Mouse (Mus musculus): ENCODE results near the gene Rapgef1.

Rapgef1 gene

GRCm38 (mm10) chr2:29675846-29676245 lies 56.3 kb downstream of the Rapgef1 start:
- peak; percentile 26 for DNase-seq

GRCm38 (mm10) chr2:29676513-29676912 lies 57.0 kb downstream of the Rapgef1 start:
- DNase-seq = no peak

- DNase-seq = no peak
Observed at GRCm38 (mm10) chr2:29677842-29678241, 58.3 kb downstream of the Rapgef1 start.

- DNase-seq = no peak
Observed at GRCm38 (mm10) chr2:29678524-29678923, 59.0 kb downstream of the Rapgef1 start.

- DNase-seq = no peak
Observed at GRCm38 (mm10) chr2:29679710-29680584, 60.4 kb downstream of the Rapgef1 start.

- no peak for DNase-seq
Observed at GRCm38 (mm10) chr2:29683261-29683999, 63.9 kb downstream of the Rapgef1 start.

- no peak for DNase-seq
Observed at GRCm38 (mm10) chr2:29684498-29684897, 65.0 kb downstream of the Rapgef1 start.

- no peak for DNase-seq
Observed at GRCm38 (mm10) chr2:29689014-29689413, 69.5 kb downstream of the Rapgef1 start.

GRCm38 (mm10) chr2:29689495-29689894 lies 70.0 kb downstream of the Rapgef1 start:
- no peak for DNase-seq

- DNase-seq = no peak
Observed at GRCm38 (mm10) chr2:29691068-29691467, 71.5 kb downstream of the Rapgef1 start.

GRCm38 (mm10) chr2:29691507-29691906 lies 72.0 kb downstream of the Rapgef1 start:
- DNase-seq = no peak

- no peak for DNase-seq
Observed at GRCm38 (mm10) chr2:29692192-29692591, 72.7 kb downstream of the Rapgef1 start.

- DNase-seq = no peak
Observed at GRCm38 (mm10) chr2:29696207-29696800, 76.8 kb downstream of the Rapgef1 start.

GRCm38 (mm10) chr2:29698421-29699290 lies 79.1 kb downstream of the Rapgef1 start:
- no peak for DNase-seq

GRCm38 (mm10) chr2:29700898-29701297 lies 81.4 kb downstream of the Rapgef1 start:
- DNase-seq = no peak

GRCm38 (mm10) chr2:29701393-29701792 lies 81.9 kb downstream of the Rapgef1 start:
- DNase-seq = no peak

- no peak for DNase-seq
Observed at GRCm38 (mm10) chr2:29702189-29702588, 82.7 kb downstream of the Rapgef1 start.

- DNase-seq = no peak
Observed at GRCm38 (mm10) chr2:29703104-29704081, 83.9 kb downstream of the Rapgef1 start.

- DNase-seq = no peak
Observed at GRCm38 (mm10) chr2:29705493-29705892, 86.0 kb downstream of the Rapgef1 start.

GRCm38 (mm10) chr2:29706726-29707620 lies 87.5 kb downstream of the Rapgef1 start:
- DNase-seq = no peak
